Mouse (Mus musculus) liver, postnatal 0 days (tissue): ENCODE results near the gene Lmf1. TPM values are rescaled to one million over a fixed set of nuclear protein-coding genes. Genes with fewer than 3 reads are reported as not detected.

Source experiments
- ATAC-seq: fragments of 200-750 bp; cut with Nextera tagmentation; 2 replicates; pipeline ENCODE4 v1.8.0; 2017; ENCODE audit warnings: mild to moderate bottlenecking, moderate library complexity
- DNase-seq: peaks from one replicate; pipeline ENCODE4 v3.0.0-alpha.2; 2016
- H3K27ac ChIP-seq: fragments of 300-500 bp; sonication (generic); 2 replicates; pipeline ENCODE4 v1.5.1; 2014; ENCODE audit warnings: antibody characterized with exemption, moderate library complexity, mild to moderate bottlenecking, low read depth
- H3K27me3 ChIP-seq: fragments of 300-500 bp; sonication (generic); 2 replicates; pipeline ENCODE4 v1.6.1; 2014; ENCODE audit warnings: low read length, control low read depth, mixed read lengths; ENCODE audit not compliant: insufficient read depth
- H3K36me3 ChIP-seq: fragments of 300-500 bp; sonication (generic); replicated peaks from 2 replicates; pipeline ENCODE4 v1.6.1; 2014; ENCODE audit warnings: mild to moderate bottlenecking, control low read depth, low read length, moderate library complexity, mixed read lengths; ENCODE audit not compliant: insufficient read depth
- H3K4me1 ChIP-seq: fragments of 300-500 bp; sonication (generic); 2 replicates; pipeline ENCODE4 v1.6.1; 2014; ENCODE audit warnings: antibody characterized with exemption, mild to moderate bottlenecking, control low read depth; ENCODE audit not compliant: insufficient read depth
- H3K4me2 ChIP-seq: fragments of 300-500 bp; sonication (generic); 2 replicates; pipeline ENCODE4 v1.6.1; 2014; ENCODE audit warnings: low read depth, mild to moderate bottlenecking, low read length, moderate library complexity, mixed read lengths
- H3K4me3 ChIP-seq: fragments of 300-500 bp; sonication (generic); 2 replicates; pipeline ENCODE4 v1.5.1; 2014; ENCODE audit warnings: low read depth, low read length
- H3K9ac ChIP-seq: fragments of 300-500 bp; sonication (generic); replicated peaks from 2 replicates; pipeline ENCODE4 v1.6.1; 2014; ENCODE audit warnings: mild to moderate bottlenecking, moderate library complexity
- H3K9me3 ChIP-seq: fragments of 300-500 bp; sonication (generic); 2 replicates; pipeline ENCODE4 v1.6.1; 2016; ENCODE audit warnings: mild to moderate bottlenecking, control low read depth, low read length, mixed read lengths
- CTCF ChIP-seq: sonication (generic); IDR thresholded peaks from 2 replicates; pipeline ENCODE4 v1.5.1; 2016; ENCODE audit warnings: antibody characterized with exemption, low read depth
- EP300 ChIP-seq: IDR thresholded peaks from 2 replicates; pipeline ENCODE4 v1.6.1; 2016; ENCODE audit warnings: antibody characterized with exemption, low read depth, mild to moderate bottlenecking
- WGBS: fragments of 180-500 bp; shearing (Covaris S2); extraction: QIAGEN DNeasy Blood & Tissue Kit; methylation state at CpG from one replicate; pipeline ENCODE4 v1.1.7; 2014; ENCODE audit not compliant: insufficient replicate concordance; 5-methylcytosine and 5-hydroxymethylcytosine counted together
- polyA plus RNA-seq: library from polyadenylated mRNA; unstranded; fragments of >200 nt; fragmentation: Nextera tagmentation; extraction: Ambion mirVana; gene quantifications from 2 replicates; pipeline ENCODE4 v1.2.1, GENCODE M21; 2015

Gene Lmf1
- polyA plus RNA-seq, 1 experiment from 2014 or later, result 12.5 TPM

DNA sequence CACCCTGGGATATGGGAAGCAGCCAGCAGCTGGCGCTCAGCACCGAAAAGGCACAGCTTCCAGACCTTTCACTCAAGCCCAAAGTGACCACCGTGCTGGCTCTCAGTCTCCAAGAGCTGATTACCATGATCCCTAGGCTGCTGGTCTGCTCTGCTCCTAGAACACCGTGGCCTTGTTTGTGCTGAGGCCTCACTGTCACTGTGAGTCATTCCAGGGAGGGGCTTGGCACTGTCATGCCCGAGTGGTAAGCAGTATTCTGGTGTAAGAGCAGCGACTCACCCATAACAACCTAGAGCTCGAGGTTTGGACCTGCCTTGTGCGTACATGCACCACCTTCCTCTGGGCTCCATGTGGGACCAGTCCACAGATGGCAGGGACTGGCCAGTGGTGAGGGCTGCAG is 63.1 kb downstream of the Lmf1 start:
- 75% methylated on average over 8 of the region's 8 CpGs for WGBS
- H3K9me3 ChIP-seq, result no peaks in the 10 kb centered on the region
- H3K4me2 ChIP-seq, result no peak overlapping the region
- no peak for TF ChIP-seq CTCF
- no peak for TF ChIP-seq EP300
- DNase-seq (peak; percentile 40), ATAC-seq (peak; percentile 85)
- no peaks in the 10 kb centered on the region for H3K4me1 ChIP-seq
- H3K4me3 ChIP-seq, result no peak overlapping the region
- no peak overlapping the region for H3K27ac ChIP-seq
- no peak overlapping the region for H3K9ac ChIP-seq
- H3K36me3 ChIP-seq, result no peaks in the 10 kb centered on the region
- H3K27me3 ChIP-seq, result no peaks in the 10 kb centered on the region

DNA sequence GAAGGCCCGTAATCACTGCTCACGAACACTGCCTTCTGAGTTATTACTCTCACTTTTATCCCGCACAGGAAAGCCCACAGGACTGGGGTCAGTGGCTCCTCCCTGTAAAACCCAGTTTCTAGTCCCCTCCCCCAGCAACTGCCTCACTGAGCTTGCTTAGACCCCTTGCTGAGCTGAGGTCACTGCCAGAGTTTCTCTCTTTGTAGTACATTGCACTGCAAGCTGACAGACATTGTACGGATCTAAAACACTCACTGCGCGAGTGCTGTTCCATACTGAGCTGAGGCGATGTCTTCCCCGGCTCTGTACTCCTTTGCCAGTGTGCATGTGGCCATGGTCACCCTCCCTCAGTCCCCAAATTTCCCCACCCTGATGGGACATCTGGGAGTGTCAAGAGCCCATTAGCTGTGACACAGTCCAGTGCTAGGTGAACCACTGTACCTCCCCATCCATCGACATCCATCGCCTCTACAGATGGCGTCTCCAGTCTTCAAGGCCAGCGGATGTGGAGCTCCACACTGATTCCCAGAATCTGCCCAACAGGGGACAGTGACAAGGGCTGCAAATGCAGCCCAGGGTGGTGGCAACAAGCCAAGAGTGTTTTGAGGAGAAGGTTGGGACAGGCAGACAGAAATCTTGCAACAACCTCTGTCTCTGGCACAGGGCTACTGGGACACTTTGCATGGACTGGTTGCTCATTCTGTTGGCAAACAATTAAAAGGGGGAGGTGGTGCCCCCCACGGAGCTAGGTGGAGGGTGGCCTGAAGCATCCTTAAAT is 64.8 kb downstream of the Lmf1 start:
- Histone ChIP-seq H3K36me3 (no peaks in the 10 kb centered on the region), H3K4me3 (no peak overlapping the region), H3K9me3 (no peaks in the 10 kb centered on the region), H3K9ac (no peak overlapping the region), H3K4me1 (peaks cover 6% of the 10 kb centered on the region; the same call in 1 of the 2 replicates), H3K4me2 (no peak overlapping the region), H3K27me3 (no peaks in the 10 kb centered on the region), H3K27ac (no peak overlapping the region)
- TF ChIP-seq CTCF (no peak), EP300 (no peak)
- ATAC-seq (no peak), DNase-seq (no peak)
- 85% methylated on average over 13 of the region's 13 CpGs for WGBS

DNA sequence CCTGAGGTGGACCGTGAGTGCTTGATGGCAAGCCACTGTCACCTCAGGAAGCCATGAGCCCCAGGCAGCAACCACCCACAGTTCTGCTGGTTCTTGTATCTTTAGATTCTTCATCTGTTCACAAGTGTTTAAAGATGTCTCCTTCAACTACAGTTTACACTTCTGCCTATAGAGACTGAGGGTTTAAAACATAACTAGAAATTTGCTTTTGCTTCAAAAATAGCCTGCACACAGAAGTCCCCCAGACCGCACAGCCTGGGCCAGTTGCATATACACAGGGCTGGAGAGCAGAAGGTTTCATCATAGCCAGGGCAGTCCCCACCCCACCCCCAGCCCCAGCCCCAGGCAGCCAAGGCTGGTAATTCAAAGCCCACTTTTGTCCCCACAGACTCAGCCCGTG is 65.9 kb downstream of the Lmf1 start:
- Histone ChIP-seq H3K4me1 (peaks cover 6% of the 10 kb centered on the region; the same call in 1 of the 2 replicates), H3K9ac (no peak overlapping the region), H3K9me3 (no peaks in the 10 kb centered on the region), H3K27ac (no peak overlapping the region), H3K4me2 (no peak overlapping the region), H3K4me3 (no peak overlapping the region), H3K36me3 (no peaks in the 10 kb centered on the region; the same call in 1 of the 2 replicates), H3K27me3 (no peaks in the 10 kb centered on the region)
- WGBS, result 83% methylated on average over 3 of the region's 3 CpGs
- ATAC-seq (no peak), DNase-seq (no peak)
- TF ChIP-seq CTCF, result no peak
- no peak for TF ChIP-seq EP300

DNA sequence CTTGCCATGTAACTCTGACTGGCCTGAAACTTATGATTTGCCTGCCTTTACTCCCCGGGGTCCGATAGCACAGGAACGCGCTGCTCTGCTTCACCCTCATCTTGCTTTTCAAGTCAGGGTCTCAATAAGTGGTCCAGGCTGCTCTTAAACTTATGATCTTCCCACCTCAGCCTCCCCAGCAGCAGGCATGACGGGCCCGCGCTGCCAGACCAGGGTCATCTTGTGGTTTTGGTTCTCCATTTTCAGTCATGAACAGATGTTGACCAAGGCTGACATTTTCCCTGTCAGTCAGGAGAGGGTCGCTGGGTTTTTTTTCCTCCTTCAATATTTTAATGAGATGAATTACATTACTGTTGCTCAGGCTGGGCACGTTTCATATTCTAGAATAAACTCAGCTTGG is 66.8 kb downstream of the Lmf1 start:
- TF ChIP-seq CTCF, result no peak
- TF ChIP-seq EP300, result no peak
- Histone ChIP-seq H3K4me1 (peaks cover 6% of the 10 kb centered on the region; the same call in 1 of the 2 replicates), H3K36me3 (no peaks in the 10 kb centered on the region; the same call in 1 of the 2 replicates), H3K4me3 (no peak overlapping the region), H3K9me3 (no peaks in the 10 kb centered on the region), H3K9ac (no peak overlapping the region), H3K27ac (no peak overlapping the region), H3K4me2 (no peak overlapping the region), H3K27me3 (no peaks in the 10 kb centered on the region)
- WGBS, result 81% methylated on average over 9 of the region's 9 CpGs
- no peak for ATAC-seq
- no peak for DNase-seq

DNA sequence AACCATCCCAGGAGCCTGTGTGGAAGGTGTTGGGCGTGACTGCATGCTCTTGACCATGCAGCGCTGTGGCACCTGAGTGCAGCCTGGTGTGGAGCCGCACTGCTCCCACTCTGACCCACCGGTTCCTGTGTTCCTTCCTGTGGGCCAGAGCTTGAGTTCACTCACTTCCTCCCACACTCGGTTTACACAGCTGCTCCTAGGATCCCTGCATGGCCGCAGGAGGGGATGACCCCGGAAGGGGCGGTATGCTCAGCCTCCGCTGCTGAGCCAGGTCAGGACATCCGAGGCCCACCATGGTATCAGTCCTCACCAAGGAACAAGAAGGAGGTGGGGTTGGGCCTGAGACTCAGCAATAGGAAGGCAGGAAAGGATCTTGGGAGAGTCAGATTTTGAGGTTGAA is 69.0 kb downstream of the Lmf1 start:
- Histone ChIP-seq H3K9me3 (no peaks in the 10 kb centered on the region), H3K27ac (peak overlapping the region; percentile 44; the same call in 1 of the 2 replicates), H3K27me3 (no peaks in the 10 kb centered on the region), H3K4me2 (no peak overlapping the region), H3K36me3 (no peaks in the 10 kb centered on the region; the same call in 1 of the 2 replicates), H3K4me3 (no peak overlapping the region), H3K9ac (no peak overlapping the region), H3K4me1 (peaks cover 6% of the 10 kb centered on the region; the same call in 1 of the 2 replicates)
- TF ChIP-seq CTCF (no peak), EP300 (no peak)
- ATAC-seq (peak; percentile 39), DNase-seq (no peak)
- WGBS, result 72% methylated on average over 10 of the region's 10 CpGs

DNA sequence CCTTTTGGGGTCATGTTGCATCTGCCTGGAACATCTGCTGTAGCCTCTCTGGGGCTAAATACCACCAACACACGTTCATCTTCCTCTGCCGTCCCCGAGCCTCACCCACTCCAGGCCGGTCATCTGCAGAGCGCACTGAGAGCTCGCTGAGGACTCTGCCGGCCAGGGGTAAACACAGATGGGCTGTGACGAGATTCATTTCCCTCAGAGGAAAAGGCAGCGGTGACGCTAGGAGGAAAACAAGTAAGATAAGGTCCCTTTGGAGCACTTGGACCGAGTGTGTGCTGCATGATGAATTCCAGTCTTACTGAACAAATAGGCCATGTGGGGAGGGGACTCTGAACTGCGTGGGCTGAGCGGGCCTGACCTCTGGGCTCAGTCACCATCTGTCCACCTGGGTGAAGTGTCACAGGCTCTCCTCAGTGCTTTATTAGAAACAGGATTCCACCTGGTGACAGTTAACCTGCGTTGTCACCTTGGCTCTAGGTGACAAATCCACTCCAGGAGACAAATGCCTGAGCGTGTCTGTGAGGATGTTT is 69.9 kb downstream of the Lmf1 start:
- DNase-seq (peak; percentile 27), ATAC-seq (peak; percentile 85)
- 62% methylated on average over 15 of the region's 15 CpGs for WGBS
- Histone ChIP-seq H3K4me1 (peaks cover 6% of the 10 kb centered on the region; the same call in 1 of the 2 replicates), H3K9ac (no peak overlapping the region), H3K27ac (peak overlapping the region; percentile 44), H3K4me2 (peak overlapping the region; percentile 32; the same call in 1 of the 2 replicates), H3K27me3 (no peaks in the 10 kb centered on the region), H3K36me3 (no peaks in the 10 kb centered on the region; the same call in 1 of the 2 replicates), H3K9me3 (no peaks in the 10 kb centered on the region), H3K4me3 (no peak overlapping the region)
- no peak for TF ChIP-seq EP300
- TF ChIP-seq CTCF, result no peak
